Comparison of ENCODE assay signal across 18 mouse cellular contexts in genomic region chr19:46547565-46547964, GRCm38 (mm10). TPM values are rescaled to one million over a fixed set of nuclear protein-coding genes. Genes with fewer than 3 reads are reported as not detected.
DNase-seq lines count a peak whose midpoint lies in the region; ATAC-seq and TF ChIP-seq lines count a peak whose summit lies in the region.
"Had no signal": no experiment of that assay in that cellular context is flagged by ENCODE, and none has a peak within 500 bp of the region (broad histone marks: within the 10 kb centered on the region; RNA-seq: fewer than 3 reads in every experiment).

No protein-coding gene starts in this region.

- no peaks in the 10 kb centered on the region for H3K9me3 ChIP-seq in heart, embryonic 12.5 days (replicated peaks)
- H3K9me3 ChIP-seq in lung, embryonic 15.5 days, result no peaks in the 10 kb centered on the region
- no peaks in the 10 kb centered on the region for H3K9me3 ChIP-seq in forebrain, embryonic 16.5 days (ENCODE audit: control insufficient read depth, low read length)
- no peaks in the 10 kb centered on the region for H3K9me3 ChIP-seq in midbrain, embryonic 16.5 days (replicated peaks; ENCODE audit: control insufficient read depth, low read length, poor library complexity, severe bottlenecking)
- H3K9me3 ChIP-seq: liver, embryonic 13.5 days had no signal

- no peak for TF ChIP-seq EP300 in heart, adult 2 months (IDR thresholded peaks at IDR 0.05; ENCODE audit: insufficient read depth, low read depth, low read length)

- peak; percentile 63 for ATAC-seq in heart, embryonic 12.5 days (ENCODE audit: insufficient number of reproducible peaks, low FRiP score)
- no peak for ATAC-seq in lung, embryonic 15.5 days (ENCODE audit: borderline replicate concordance, extremely low read depth, low FRiP score, low TSS enrichment)
- ATAC-seq in forebrain, embryonic 16.5 days, result no peak
- ATAC-seq in midbrain, embryonic 16.5 days, result no peak

- no peaks in the 10 kb centered on the region for H3K79me2 ChIP-seq in heart, adult 2 months (replicated peaks; ENCODE audit: control insufficient read depth, insufficient read depth, low read length)

- intact Hi-C loops in heart, adult 2 months (cut with DNase I), result no loop called here

- DNase-seq in heart, adult 2 months, result no peak
- DNase-seq in lung, postnatal 14 days, result no peak
- DNase-seq in cerebellum, adult 18-20 months, result no peak
- no peak for DNase-seq in embryo, embryonic 11 days
- DNase-seq: adrenal gland, adult 2 months; B cell, adult 2 months; cerebellum, postnatal 10 days; gastrocnemius, adult 2 months; kidney, adult 9 months; liver, embryonic 13.5 days; right cerebral cortex, postnatal 4 days had no signal

- H3K4me3 ChIP-seq in heart, embryonic 12.5 days, result no peak overlapping the region
- H3K4me3 ChIP-seq in heart, adult 2 months, result no peak overlapping the region
- H3K4me3 ChIP-seq in lung, embryonic 15.5 days, result no peak overlapping the region
- no peak overlapping the region for H3K4me3 ChIP-seq in forebrain, embryonic 16.5 days (replicated peaks; ENCODE audit: low read length)
- no peak overlapping the region for H3K4me3 ChIP-seq in midbrain, embryonic 16.5 days (ENCODE audit: low read depth, low read length)
- H3K4me3 ChIP-seq: erythroblast, embryonic 14.5 days; gastrocnemius, adult 2 months; liver, embryonic 13.5 days; myocyte had no signal

- 63% methylated on average over 6 of the region's 6 CpGs for WGBS in heart, embryonic 12.5 days
- 59% methylated on average over 6 of the region's 6 CpGs for WGBS in heart, adult 2 months
- WGBS in lung, embryonic 15.5 days, result 57% methylated on average over 6 of the region's 6 CpGs
- 49% methylated on average over 6 of the region's 6 CpGs for WGBS in forebrain, embryonic 16.5 days
- WGBS in midbrain, embryonic 16.5 days, result 60% methylated on average over 6 of the region's 6 CpGs

- no peaks in the 10 kb centered on the region for H3K27me3 ChIP-seq in heart, embryonic 12.5 days (replicated peaks)
- H3K27me3 ChIP-seq in heart, adult 2 months (ENCODE audit: control insufficient read depth, insufficient read depth, low read length), result no peaks in the 10 kb centered on the region
- H3K27me3 ChIP-seq in lung, embryonic 15.5 days, result no peaks in the 10 kb centered on the region
- no peaks in the 10 kb centered on the region for H3K27me3 ChIP-seq in forebrain, embryonic 16.5 days (replicated peaks; ENCODE audit: control insufficient read depth, insufficient read depth, low read length)
- no peaks in the 10 kb centered on the region for H3K27me3 ChIP-seq in midbrain, embryonic 16.5 days (ENCODE audit: control insufficient read depth, insufficient read depth, low read depth, low read length)
- H3K27me3 ChIP-seq: liver, embryonic 13.5 days had no signal

- no peak overlapping the region for H3K4me2 ChIP-seq in heart, embryonic 12.5 days
- H3K4me2 ChIP-seq in lung, embryonic 15.5 days, result no peak overlapping the region
- H3K4me2 ChIP-seq in forebrain, embryonic 16.5 days (ENCODE audit: low read length), result no peak overlapping the region
- H3K4me2 ChIP-seq in midbrain, embryonic 16.5 days (ENCODE audit: low read length), result no peak overlapping the region
- H3K4me2 ChIP-seq: liver, embryonic 13.5 days had no signal

- H3K4me1 ChIP-seq in heart, embryonic 12.5 days (replicated peaks), result no peaks in the 10 kb centered on the region
- H3K4me1 ChIP-seq in heart, adult 2 months (ENCODE audit: control insufficient read depth, insufficient read depth, low read length), result no peaks in the 10 kb centered on the region
- H3K4me1 ChIP-seq in lung, embryonic 15.5 days, result 0 out of 2 replicates have a peak, but pooled peaks cover 4% of the 10 kb centered on the region
- peaks cover 6% of the 10 kb centered on the region; the same call in 1 of the 2 replicates for H3K4me1 ChIP-seq in forebrain, embryonic 16.5 days (replicated peaks; ENCODE audit: control insufficient read depth, insufficient read depth, low read length)
- no peaks in the 10 kb centered on the region for H3K4me1 ChIP-seq in midbrain, embryonic 16.5 days (ENCODE audit: control insufficient read depth, insufficient read depth, low read length)

- TF ChIP-seq CTCF in heart, adult 2 months (IDR thresholded peaks at IDR 0.05), result no peak

- H3K27ac ChIP-seq in heart, embryonic 12.5 days (ENCODE audit: poor library complexity, severe bottlenecking), result no peak overlapping the region
- no peak overlapping the region for H3K27ac ChIP-seq in heart, adult 2 months
- H3K27ac ChIP-seq in lung, embryonic 15.5 days, result peak overlapping the region; percentile 7; the same call in 1 of the 2 replicates
- H3K27ac ChIP-seq in forebrain, embryonic 16.5 days (ENCODE audit: low read length), result peak overlapping the region; percentile 67
- H3K27ac ChIP-seq in midbrain, embryonic 16.5 days (ENCODE audit: low read length), result peak overlapping the region; percentile 51; the same call in 1 of the 2 replicates
- H3K27ac ChIP-seq: gastrocnemius, adult 2 months; liver, embryonic 13.5 days; macrophage had no signal

- H3K9ac ChIP-seq in heart, embryonic 12.5 days, result no peak overlapping the region
- no peak overlapping the region for H3K9ac ChIP-seq in heart, adult 2 months (ENCODE audit: low read depth, low read length)
- H3K9ac ChIP-seq in lung, embryonic 15.5 days, result no peak overlapping the region
- H3K9ac ChIP-seq in forebrain, embryonic 16.5 days (replicated peaks; ENCODE audit: low read depth, low read length), result no peak overlapping the region
- no peak overlapping the region for H3K9ac ChIP-seq in midbrain, embryonic 16.5 days (ENCODE audit: low read depth, low read length)
- H3K9ac ChIP-seq: liver, embryonic 13.5 days had no signal

- H3K36me3 ChIP-seq in heart, embryonic 12.5 days, result peaks cover 35% of the 10 kb centered on the region
- H3K36me3 ChIP-seq in heart, adult 2 months (ENCODE audit: control insufficient read depth, insufficient read depth, low read length), result no peaks in the 10 kb centered on the region
- H3K36me3 ChIP-seq in lung, embryonic 15.5 days, result peaks cover 25% of the 10 kb centered on the region; the same call in 1 of the 2 replicates
- H3K36me3 ChIP-seq in forebrain, embryonic 16.5 days (ENCODE audit: control insufficient read depth, insufficient read depth), result peaks cover 20% of the 10 kb centered on the region
- peaks cover 24% of the 10 kb centered on the region for H3K36me3 ChIP-seq in midbrain, embryonic 16.5 days (ENCODE audit: control insufficient read depth, insufficient read depth, low read length)

- no peak for TF ChIP-seq POLR2A in heart, adult 2 months (IDR thresholded peaks at IDR 0.05; ENCODE audit: insufficient read depth, low read depth, low read length)

RNA-seq across cellular contexts. Expression of gene Arl3, which starts 25.4 kb away (rescaled TPM):
- 88.2 and 94.4 TPM in 2 replicates for polyA plus RNA-seq in heart, embryonic 12.5 days (2016; fragmentation: Nextera tagmentation; extraction: Ambion mirVana)
- total RNA-seq in heart, adult 2 months (2021), result 10 to 100 TPM; 36.1 to 43.4 TPM
- polyA plus RNA-seq in heart, adult 2 months (2012; rRNA removed), result 38.3 and 57.0 TPM in 2 replicates
- polyA plus RNA-seq in lung, embryonic 15.5 days (2015; fragmentation: Nextera tagmentation; extraction: Ambion mirVana), result 115 and 119 TPM in 2 replicates
- polyA plus RNA-seq in forebrain, embryonic 16.5 days (2015; fragmentation: Nextera tagmentation; extraction: Ambion mirVana), result 226 and 246 TPM in 2 replicates
- polyA plus RNA-seq in midbrain, embryonic 16.5 days (2015; fragmentation: Nextera tagmentation; extraction: Ambion mirVana), result 213 and 226 TPM in 2 replicates

RNA-seq across cellular contexts. Expression of gene Sfxn2, which starts 25.6 kb away (rescaled TPM):
- 8.1 and 8.9 TPM in 2 replicates for polyA plus RNA-seq in heart, embryonic 12.5 days (2016; fragmentation: Nextera tagmentation; extraction: Ambion mirVana)
- 1 to 10 TPM; 2.4 to 3.6 TPM for total RNA-seq in heart, adult 2 months (2021)
- polyA plus RNA-seq in heart, adult 2 months (2012; rRNA removed), result 2.3 and 2.7 TPM in 2 replicates
- 27.9 and 28.3 TPM in 2 replicates for polyA plus RNA-seq in lung, embryonic 15.5 days (2015; fragmentation: Nextera tagmentation; extraction: Ambion mirVana)
- polyA plus RNA-seq in forebrain, embryonic 16.5 days (2015; fragmentation: Nextera tagmentation; extraction: Ambion mirVana), result 14.3 and 14.8 TPM in 2 replicates
- 9.7 and 12.8 TPM in 2 replicates for polyA plus RNA-seq in midbrain, embryonic 16.5 days (2015; fragmentation: Nextera tagmentation; extraction: Ambion mirVana)

RNA-seq across cellular contexts. Expression of gene Trim8, which starts 46.1 kb away (rescaled TPM):
- polyA plus RNA-seq in heart, embryonic 12.5 days (2016; fragmentation: Nextera tagmentation; extraction: Ambion mirVana), result 24.1 and 24.2 TPM in 2 replicates
- total RNA-seq in heart, adult 2 months (2021), result 10 to 100 TPM; 39.2 to 39.8 TPM
- polyA plus RNA-seq in heart, adult 2 months (2012; rRNA removed), result 17.2 and 24.1 TPM in 2 replicates
- polyA plus RNA-seq in lung, embryonic 15.5 days (2015; fragmentation: Nextera tagmentation; extraction: Ambion mirVana), result 22.2 and 27.8 TPM in 2 replicates
- polyA plus RNA-seq in forebrain, embryonic 16.5 days (2015; fragmentation: Nextera tagmentation; extraction: Ambion mirVana), result 24.5 and 27.7 TPM in 2 replicates
- 25.9 and 26.8 TPM in 2 replicates for polyA plus RNA-seq in midbrain, embryonic 16.5 days (2015; fragmentation: Nextera tagmentation; extraction: Ambion mirVana)

RNA-seq across cellular contexts. Expression of gene Wbp1l, which starts 51.3 kb away (rescaled TPM):
- polyA plus RNA-seq in heart, embryonic 12.5 days (2016; fragmentation: Nextera tagmentation; extraction: Ambion mirVana), result 53.4 and 55.6 TPM in 2 replicates
- 10 to 100 TPM; 53.5 to 54.2 TPM for total RNA-seq in heart, adult 2 months (2021)
- polyA plus RNA-seq in heart, adult 2 months (2012; rRNA removed), result 39.2 and 46.2 TPM in 2 replicates
- polyA plus RNA-seq in lung, embryonic 15.5 days (2015; fragmentation: Nextera tagmentation; extraction: Ambion mirVana), result 44.0 and 48.0 TPM in 2 replicates
- 39.1 and 41.3 TPM in 2 replicates for polyA plus RNA-seq in forebrain, embryonic 16.5 days (2015; fragmentation: Nextera tagmentation; extraction: Ambion mirVana)
- polyA plus RNA-seq in midbrain, embryonic 16.5 days (2015; fragmentation: Nextera tagmentation; extraction: Ambion mirVana), result 34.0 and 34.8 TPM in 2 replicates

Comparison
In these comparisons a context has a peak if more than half of its experiments do, and no peak if none do; other contexts are left out.
1. H3K27ac ChIP-seq: peak in lung, embryonic 15.5 days (single experiment), forebrain, embryonic 16.5 days (single experiment) and midbrain, embryonic 16.5 days (single experiment); none in heart, embryonic 12.5 days (single experiment) and heart, adult 2 months (single experiment).